Mouse (Mus musculus) spleen, postnatal 4 days (tissue): Measurements from ENCODE around the gene Irs2.

Experiments used
- DNase-seq, 2 experiments: peaks; one replicate each; pipeline ENCODE4 v3.0.0; 2022; ENCODE audit warnings: low spot score in 2 of 2

Gene Irs2

DNA sequence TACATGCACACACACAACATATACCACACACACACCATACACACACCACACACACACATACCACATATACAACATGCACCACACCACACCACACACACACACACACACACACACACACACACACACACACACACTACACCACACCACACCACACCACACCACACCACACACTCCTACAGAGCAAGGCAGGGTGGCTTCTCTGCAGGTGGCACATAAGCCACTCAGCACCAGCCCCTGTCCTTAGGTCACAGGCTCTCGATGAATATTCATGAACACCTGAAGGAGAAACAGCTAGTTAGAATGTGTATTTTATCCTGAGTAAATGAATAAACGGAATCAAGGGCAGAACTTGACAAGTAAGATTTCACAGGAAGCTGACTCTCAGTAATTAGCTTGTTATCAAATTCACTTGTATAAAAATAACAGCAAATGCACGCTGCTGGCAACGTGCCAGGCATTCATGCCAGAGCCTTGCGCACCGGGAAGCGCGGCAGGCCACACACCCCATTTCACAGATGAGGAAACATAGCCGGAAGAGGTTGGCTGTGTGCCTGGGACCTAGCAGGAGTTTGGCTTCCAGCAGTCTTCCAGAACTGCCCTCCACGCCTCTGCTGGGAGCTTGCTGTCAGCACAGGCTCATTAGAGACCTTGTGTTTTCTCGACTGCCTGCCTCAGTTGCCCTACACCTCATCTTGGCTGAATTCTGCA is 54.8 kb downstream of the Irs2 start:
- no peak for DNase-seq

DNA sequence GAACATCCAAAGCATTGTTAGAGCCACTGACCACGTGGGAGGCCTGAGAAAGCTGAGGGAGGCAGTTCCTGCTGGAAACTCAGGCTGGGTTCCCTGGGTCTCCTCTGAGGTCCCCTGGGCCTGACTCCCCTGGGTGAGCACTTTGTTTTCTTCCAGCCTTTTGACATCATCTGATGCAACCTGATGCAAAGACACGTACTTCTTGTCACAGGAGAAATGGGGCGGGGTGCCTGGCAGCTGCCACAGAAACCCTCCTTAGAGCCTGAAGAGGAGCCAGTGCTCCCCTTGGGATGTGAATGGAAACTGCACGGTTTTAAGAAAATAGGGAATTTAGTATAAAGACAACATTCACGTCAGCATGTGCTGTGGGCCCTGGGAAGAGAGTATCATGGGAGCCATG is 55.6 kb downstream of the Irs2 start:
- DNase-seq: no peak

DNA sequence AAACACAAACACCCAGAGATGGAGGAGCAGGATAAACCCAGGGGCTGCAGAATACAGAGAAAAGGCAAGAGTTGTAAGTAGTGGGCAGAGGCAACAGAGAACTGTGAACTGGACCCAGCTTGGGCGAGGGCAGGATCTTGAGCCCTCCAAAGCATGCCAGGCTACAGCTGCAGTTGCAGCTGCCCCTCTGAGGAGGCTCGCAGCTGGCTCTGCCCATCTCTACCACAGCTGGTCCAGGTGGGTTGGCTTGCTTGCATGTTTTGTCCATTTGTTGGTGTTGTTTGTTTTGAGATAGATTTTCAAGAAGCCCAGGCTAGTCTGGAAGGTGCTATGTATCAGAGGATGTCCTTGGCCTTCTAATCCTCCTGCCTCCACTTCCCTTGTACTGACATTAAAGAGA is 56.0 kb downstream of the Irs2 start:
- DNase-seq: no peak

DNA sequence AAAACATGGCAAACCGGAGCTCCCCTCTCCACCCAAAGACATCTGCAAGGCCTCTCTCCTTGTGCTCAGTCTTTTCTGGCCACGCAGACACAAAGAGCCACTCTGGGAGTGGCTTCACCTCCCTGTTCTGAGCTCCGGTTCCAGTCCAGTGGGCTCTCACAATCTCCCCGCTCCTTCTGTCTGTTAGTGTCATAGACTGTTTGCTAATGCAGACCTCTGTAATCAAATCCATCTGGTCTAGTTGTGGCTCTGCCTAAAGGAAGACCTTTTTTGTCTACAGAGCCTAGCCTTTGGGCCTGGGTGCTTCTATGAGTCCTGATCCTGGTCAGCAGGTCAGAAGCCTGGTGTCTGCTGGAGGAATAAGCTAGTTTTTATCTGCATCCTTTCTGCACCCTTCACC is 56.7 kb downstream of the Irs2 start:
- DNase-seq: no peak

DNA sequence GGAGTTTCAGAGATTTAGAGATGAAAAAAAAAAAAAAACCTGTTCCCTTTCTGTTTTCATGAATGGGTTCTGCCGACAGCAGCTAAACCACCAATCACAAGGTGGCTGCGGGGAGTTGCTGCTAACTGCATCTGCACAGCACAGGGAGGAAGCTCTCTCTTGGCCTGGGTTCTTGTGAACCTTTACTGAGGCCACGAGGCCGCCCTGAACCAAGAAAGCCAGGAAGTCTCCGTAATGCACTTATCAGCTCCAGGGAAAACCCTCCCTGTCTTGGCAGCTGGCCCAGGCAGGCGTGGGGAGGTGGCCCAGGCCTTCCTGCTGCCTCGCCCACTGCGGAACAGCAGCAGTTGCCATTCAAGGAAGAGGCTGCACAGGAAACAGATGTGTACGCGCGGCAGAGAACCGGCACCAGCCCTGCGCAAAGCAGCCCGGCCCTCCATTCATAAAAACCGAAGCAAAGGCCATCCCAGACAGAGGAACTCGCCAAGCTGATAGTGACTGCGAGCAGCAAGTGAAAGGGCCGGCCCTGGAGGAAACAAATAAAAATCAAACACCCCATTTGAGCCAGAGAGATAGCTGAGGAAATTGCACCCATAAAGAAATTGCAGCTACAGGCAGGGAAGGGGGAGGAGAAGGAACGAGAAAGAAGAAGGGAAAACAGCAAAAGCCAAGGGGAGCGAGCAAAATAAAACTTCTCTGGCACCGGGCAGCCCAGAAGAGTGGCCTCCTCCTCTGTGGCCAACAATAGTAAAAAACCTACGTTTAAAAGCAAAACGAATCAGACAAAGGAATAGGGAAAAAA is 62.1 kb downstream of the Irs2 start:
- DNase-seq: peak; percentile 81 to 85

DNA sequence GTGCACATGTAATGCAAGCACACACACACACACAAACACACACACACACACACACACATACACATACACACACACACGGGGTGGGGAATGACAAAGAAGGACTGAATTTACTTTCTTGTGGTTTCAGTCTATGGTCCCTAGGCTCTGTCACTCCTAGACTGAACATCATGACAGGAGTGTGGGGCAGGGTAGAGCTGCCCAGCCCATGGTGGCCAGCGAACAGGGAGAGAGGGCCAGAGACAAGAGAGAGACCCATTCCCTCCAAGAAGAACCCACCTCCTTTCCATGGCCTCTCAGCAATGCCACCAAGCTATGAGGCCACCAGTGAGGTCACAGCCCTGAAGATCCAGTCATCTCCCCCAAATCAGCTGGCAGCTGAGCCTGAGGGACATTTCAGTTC is 62.8 kb downstream of the Irs2 start:
- no peak for DNase-seq

DNA sequence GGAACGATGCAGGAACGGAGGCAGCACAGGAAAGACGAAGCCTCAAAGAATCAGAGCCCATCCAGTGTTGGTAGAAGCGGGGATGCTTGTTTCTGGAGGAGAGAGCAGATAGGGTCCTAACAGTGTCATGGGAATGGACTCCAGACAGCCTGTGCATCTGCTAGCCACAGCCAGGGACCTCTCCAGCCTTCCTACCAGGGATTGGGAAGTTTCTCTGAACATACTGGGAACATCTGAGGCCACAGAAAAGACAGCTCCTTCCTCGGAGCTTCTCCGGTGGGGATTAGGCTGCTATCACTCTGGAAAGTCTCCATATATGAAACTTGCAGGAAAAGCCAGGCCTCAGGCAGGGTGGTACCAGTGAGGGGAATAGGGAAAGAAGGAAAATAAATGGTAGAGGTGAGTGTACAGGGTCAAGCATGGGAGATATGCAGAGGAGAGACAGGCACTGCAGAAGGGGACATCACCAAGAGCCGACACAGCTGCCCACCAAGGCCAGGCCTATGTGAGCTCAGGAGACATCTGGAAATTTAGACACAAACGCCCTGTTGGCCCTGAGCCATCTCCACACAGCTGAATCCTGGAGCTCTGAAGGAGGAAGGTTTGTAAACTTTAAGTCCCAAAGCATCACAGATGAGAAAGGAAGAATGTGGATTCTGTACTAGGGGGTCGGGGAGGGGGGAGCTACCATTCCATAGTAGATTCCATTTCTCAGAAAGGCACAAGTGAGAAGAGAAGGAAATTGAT is 64.8 kb downstream of the Irs2 start:
- no peak for DNase-seq

DNA sequence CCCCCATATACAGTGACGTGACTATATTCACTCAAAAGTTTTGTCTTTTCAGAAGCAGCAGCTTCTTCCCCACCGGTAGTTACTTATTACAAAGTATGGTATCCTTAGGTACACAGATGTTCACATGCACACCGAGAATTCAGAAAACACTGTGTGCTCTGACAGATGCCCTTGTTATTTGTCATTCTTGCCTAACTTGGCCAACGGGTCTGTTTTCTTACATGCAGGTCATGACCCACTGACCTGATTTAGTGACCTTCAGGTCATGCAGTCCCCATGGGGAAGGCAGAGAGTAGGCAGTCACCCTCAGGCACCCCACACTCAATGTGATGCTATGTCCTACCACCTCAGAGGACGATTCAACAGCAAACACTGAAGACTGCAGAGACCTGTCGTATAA is 68.4 kb downstream of the Irs2 start:
- no peak for DNase-seq

DNA sequence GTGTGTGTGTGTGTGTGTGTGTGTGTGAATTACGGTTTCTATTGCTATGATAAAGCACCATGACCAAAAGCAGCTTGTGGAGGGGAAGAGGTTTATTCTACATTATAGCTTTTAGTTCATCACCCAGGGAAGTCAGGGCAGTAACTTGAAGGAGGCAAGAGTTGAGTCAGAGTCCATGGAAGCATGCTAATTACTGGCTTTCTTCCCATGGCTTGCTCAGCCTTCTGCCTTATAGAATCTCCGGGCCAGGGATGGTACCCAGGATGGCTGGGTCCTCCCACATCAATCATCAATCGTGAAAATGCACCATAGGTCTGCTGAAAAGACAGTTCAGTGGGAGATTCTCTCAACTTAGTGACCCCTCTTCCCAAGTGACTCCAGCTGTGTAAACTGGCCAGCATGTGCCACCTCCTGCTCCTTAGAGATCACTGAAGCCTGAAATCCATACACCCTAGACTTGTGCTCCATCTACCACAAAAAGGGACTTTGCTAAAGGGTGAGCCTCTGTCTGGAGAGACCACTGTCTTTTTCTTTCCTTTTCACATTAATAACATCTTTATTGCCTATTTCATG is 69.0 kb downstream of the Irs2 start:
- DNase-seq: no peak

DNA sequence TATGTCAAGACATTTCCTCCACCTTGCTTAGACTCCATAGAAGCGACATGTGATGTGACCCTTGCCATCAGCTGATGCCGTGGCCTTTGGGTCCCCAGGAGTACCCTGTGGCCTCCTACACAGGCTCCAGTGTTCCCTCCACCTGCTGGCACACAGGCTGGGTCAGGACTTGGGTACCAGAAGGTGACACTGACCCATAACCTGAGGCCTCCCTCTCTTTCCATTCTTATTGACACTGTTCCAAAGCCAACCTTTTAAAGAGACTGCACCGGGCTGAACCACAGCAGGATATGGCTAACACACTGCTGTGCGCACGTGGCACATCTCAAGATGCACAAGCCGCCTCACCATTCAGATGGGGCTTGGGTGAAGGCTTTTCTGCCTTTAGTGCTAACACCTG is 70.0 kb downstream of the Irs2 start:
- no peak for DNase-seq

DNA sequence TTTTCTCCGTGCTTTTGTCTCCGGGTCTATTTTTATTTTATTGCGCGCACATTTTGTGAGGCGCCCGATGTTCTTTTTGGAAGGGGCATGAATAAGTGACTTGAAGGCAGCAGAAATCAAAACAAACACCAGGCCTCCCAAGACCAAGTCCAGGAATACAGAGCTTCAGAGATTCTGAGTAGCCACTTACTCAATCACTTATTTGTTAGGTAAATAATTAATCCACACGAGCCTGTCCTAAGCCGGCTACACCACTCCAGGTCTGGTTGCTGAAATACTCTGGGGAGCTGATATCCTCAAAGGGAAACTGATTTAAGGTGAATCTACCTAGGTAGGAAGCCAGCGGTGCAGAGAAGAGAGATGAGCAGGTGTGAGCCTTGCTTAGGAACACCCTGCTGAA is 71.6 kb downstream of the Irs2 start:
- no peak for DNase-seq

DNA sequence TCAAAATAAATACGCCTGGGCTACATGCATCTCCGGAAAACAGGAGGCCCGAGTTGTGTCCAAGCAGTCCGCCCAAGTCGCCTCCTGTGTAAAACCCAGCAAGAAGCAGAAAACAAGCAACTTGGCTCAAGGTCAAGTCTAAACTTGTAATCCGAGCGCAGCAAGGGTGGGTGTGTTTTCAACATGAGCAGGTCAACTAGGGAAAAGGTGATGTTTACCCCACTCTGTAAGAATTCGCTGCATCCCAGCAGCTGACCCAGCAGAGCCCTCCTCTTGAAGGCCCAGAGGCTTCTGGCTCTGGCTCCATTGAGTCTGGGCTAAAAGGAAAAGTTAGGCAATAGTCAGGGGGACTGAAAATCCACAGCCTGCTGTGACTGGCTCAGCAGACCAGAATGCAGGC is 73.0 kb downstream of the Irs2 start:
- no peak for DNase-seq
